Mouse (Mus musculus) forebrain, embryonic 15.5 days (tissue): ENCODE measurements around the gene Zfp180. TPM values are rescaled to one million over a fixed set of nuclear protein-coding genes. Genes with fewer than 3 reads are reported as not detected.
"Not testable (repeated sequence)": the region's sequence is repeated elsewhere in the genome, so short reads cannot be mapped to it uniquely, and the experiment has no call there.

Experiments
- ATAC-seq: fragments of 200-750 bp; cut with Nextera tagmentation; replicated peaks from 2 replicates; pipeline ENCODE4 v1.8.0; 2017; ENCODE audit warnings: mild to moderate bottlenecking, moderate TSS enrichment, moderate library complexity
- H3K27ac ChIP-seq: fragments of 300-500 bp; sonication (generic); replicated peaks from 2 replicates; pipeline ENCODE4 v1.5.1; 2015; ENCODE audit warnings: mild to moderate bottlenecking, inconsistent platforms
- H3K27me3 ChIP-seq: fragments of 300-500 bp; sonication (generic); 2 replicates; pipeline ENCODE4 v1.6.1; 2015; ENCODE audit warnings: inconsistent platforms
- H3K36me3 ChIP-seq: fragments of 300-500 bp; sonication (generic); 2 replicates; pipeline ENCODE4 v1.6.1; 2015; ENCODE audit warnings: mild to moderate bottlenecking, inconsistent platforms
- H3K4me1 ChIP-seq: fragments of 300-500 bp; sonication (generic); 2 replicates; pipeline ENCODE4 v1.6.1; 2015; ENCODE audit warnings: inconsistent platforms
- H3K4me2 ChIP-seq: fragments of 300-500 bp; sonication (generic); replicated peaks from 2 replicates; pipeline ENCODE4 v1.6.1; 2015; ENCODE audit warnings: mild to moderate bottlenecking, inconsistent platforms
- H3K4me3 ChIP-seq: fragments of 300-500 bp; sonication (generic); 2 replicates; pipeline ENCODE4 v1.5.1; 2015; ENCODE audit warnings: mild to moderate bottlenecking, inconsistent platforms
- H3K9ac ChIP-seq: fragments of 300-500 bp; sonication (generic); replicated peaks from 2 replicates; pipeline ENCODE4 v1.6.1; 2015; ENCODE audit warnings: mild to moderate bottlenecking, inconsistent platforms
- H3K9me3 ChIP-seq: fragments of 300-500 bp; sonication (generic); 2 replicates; pipeline ENCODE4 v1.6.1; 2016; ENCODE audit warnings: inconsistent platforms
- WGBS: fragments of 180-500 bp; shearing (Covaris S2); methylation state at CpG from one replicate; pipeline ENCODE4 v1.1.7; 2015; ENCODE audit warnings: mixed read lengths; 5-methylcytosine and 5-hydroxymethylcytosine counted together
- polyA plus RNA-seq: library from polyadenylated mRNA; unstranded; fragments of >200 nt; fragmentation: Nextera tagmentation; extraction: Ambion mirVana; gene quantifications from 2 replicates; pipeline ENCODE4 v1.2.1, GENCODE M21; 2015

Gene Zfp180
- 35.9 and 39.5 TPM in 2 replicates for polyA plus RNA-seq

- peak; percentile 97 for ATAC-seq
- Histone ChIP-seq H3K36me3 (peaks cover 15% of the 10 kb centered on the region), H3K9me3 (no peaks in the 10 kb centered on the region), H3K9ac (peak within 1 kb of the TSS; percentile 70), H3K4me1 (peaks cover 19% of the 10 kb centered on the region), H3K4me3 (peak within 1 kb of the TSS; percentile 72), H3K4me2 (peak within 1 kb of the TSS; percentile 71), H3K27ac (peak within 1 kb of the TSS; percentile 87), H3K27me3 (no peaks in the 10 kb centered on the region)
- WGBS, result 17% methylated on average over 44 of the region's 44 CpGs
Observed at GRCm38 (mm10) chr7:24081634-24082431, at the start of gene Zfp180. Gene Zfp180, plus strand, starts transcription at chr7:24081924.

- 78% methylated on average over 4 of the region's 4 CpGs for WGBS
- Histone ChIP-seq H3K4me2 (no peak within 1 kb of the TSS), H3K4me1 (no peaks in the 10 kb centered on the region), H3K4me3 (no peak within 1 kb of the TSS), H3K9me3 (no peaks in the 10 kb centered on the region), H3K9ac (no peak within 1 kb of the TSS), H3K36me3 (no peaks in the 10 kb centered on the region), H3K27me3 (no peaks in the 10 kb centered on the region), H3K27ac (no peak within 1 kb of the TSS)
- no peak for ATAC-seq
Observed at GRCm38 (mm10) chr7:24052660-24053304, 28.9 kb upstream of the Zfp180 start, which contains the start of gene Vmn1r183. Gene Vmn1r183, plus strand, starts transcription at chr7:24053254.

GRCm38 (mm10) chr7:24074424-24074823, 7.3 kb upstream of the Zfp180 start:
- not testable (repeated sequence) for ATAC-seq, H3K9ac ChIP-seq, H3K4me2 ChIP-seq, H3K36me3 ChIP-seq, H3K27me3 ChIP-seq, H3K4me1 ChIP-seq, H3K9me3 ChIP-seq, H3K4me3 ChIP-seq, H3K27ac ChIP-seq
- 42% methylated on average over 1 of the region's 1 CpGs for WGBS

GRCm38 (mm10) chr7:24082457-24083235, 922 bp downstream of the Zfp180 start:
- Histone ChIP-seq H3K36me3 (peaks cover 23% of the 10 kb centered on the region), H3K4me1 (peaks cover 19% of the 10 kb centered on the region), H3K4me3 (peak overlapping the region; percentile 72), H3K27ac (peak overlapping the region; percentile 87), H3K27me3 (no peaks in the 10 kb centered on the region), H3K9ac (peak overlapping the region; percentile 70), H3K9me3 (no peaks in the 10 kb centered on the region), H3K4me2 (peak overlapping the region; percentile 71)
- ATAC-seq, result peak; percentile 24
- 55% methylated on average over 15 of the region's 15 CpGs for WGBS

- Histone ChIP-seq H3K27ac (no peak overlapping the region), H3K4me2 (no peak overlapping the region), H3K36me3 (peaks cover 40% of the 10 kb centered on the region), H3K4me3 (no peak overlapping the region), H3K4me1 (peaks cover 16% of the 10 kb centered on the region), H3K27me3 (no peaks in the 10 kb centered on the region), H3K9me3 (0 out of 2 replicates have a peak, but pooled peaks cover 7% of the 10 kb centered on the region), H3K9ac (no peak overlapping the region)
- 95% methylated on average over 4 of the region's 4 CpGs for WGBS
- no peak for ATAC-seq
Observed at GRCm38 (mm10) chr7:24086871-24087270, 5.1 kb downstream of the Zfp180 start.

GRCm38 (mm10) chr7:24087485-24088125, 5.9 kb downstream of the Zfp180 start:
- Histone ChIP-seq H3K9me3 (0 out of 2 replicates have a peak, but pooled peaks cover 7% of the 10 kb centered on the region), H3K9ac (no peak overlapping the region), H3K27ac (no peak overlapping the region), H3K4me2 (no peak overlapping the region), H3K4me1 (peaks cover 13% of the 10 kb centered on the region), H3K27me3 (no peaks in the 10 kb centered on the region), H3K36me3 (peaks cover 41% of the 10 kb centered on the region), H3K4me3 (no peak overlapping the region)
- no peak for ATAC-seq
- 95% methylated on average over 12 of the region's 12 CpGs for WGBS

- H3K27ac ChIP-seq, result no peak overlapping the region
- H3K27me3 ChIP-seq, result no peaks in the 10 kb centered on the region
- 97% methylated on average over 9 of the region's 9 CpGs for WGBS
- H3K4me2 ChIP-seq, result no peak overlapping the region
- H3K9me3 ChIP-seq, result peaks cover 83% of the 10 kb centered on the region
- H3K9ac ChIP-seq, result no peak overlapping the region
- no peak for ATAC-seq
- no peak overlapping the region for H3K4me3 ChIP-seq
- H3K36me3 ChIP-seq, result peaks cover 100% of the 10 kb centered on the region
- no peaks in the 10 kb centered on the region for H3K4me1 ChIP-seq
Observed at GRCm38 (mm10) chr7:24104403-24104802, 22.7 kb downstream of the Zfp180 start.

GRCm38 (mm10) chr7:24105144-24105703, 23.5 kb downstream of the Zfp180 start:
- H3K27ac ChIP-seq, result no peak overlapping the region
- no peaks in the 10 kb centered on the region for H3K27me3 ChIP-seq
- no peak overlapping the region for H3K4me3 ChIP-seq
- peaks cover 84% of the 10 kb centered on the region for H3K9me3 ChIP-seq
- WGBS, result 95% methylated on average over 18 of the region's 18 CpGs
- H3K4me1 ChIP-seq, result no peaks in the 10 kb centered on the region
- no peak overlapping the region for H3K9ac ChIP-seq
- no peak for ATAC-seq
- peaks cover 96% of the 10 kb centered on the region for H3K36me3 ChIP-seq
- no peak overlapping the region for H3K4me2 ChIP-seq

GRCm38 (mm10) chr7:24110839-24111238, 29.1 kb downstream of the Zfp180 start:
- no peak for ATAC-seq
- Histone ChIP-seq H3K9ac (no peak overlapping the region), H3K4me2 (no peak overlapping the region), H3K27ac (no peak overlapping the region), H3K9me3 (peaks cover 36% of the 10 kb centered on the region), H3K36me3 (peaks cover 40% of the 10 kb centered on the region), H3K4me3 (no peak overlapping the region), H3K4me1 (peaks cover 7% of the 10 kb centered on the region), H3K27me3 (no peaks in the 10 kb centered on the region)
- 97% methylated on average over 7 of the region's 7 CpGs for WGBS

GRCm38 (mm10) chr7:24111772-24112155, 30.0 kb downstream of the Zfp180 start:
- H3K27ac ChIP-seq, result no peak overlapping the region
- no peaks in the 10 kb centered on the region for H3K27me3 ChIP-seq
- peaks cover 7% of the 10 kb centered on the region for H3K4me1 ChIP-seq
- H3K4me3 ChIP-seq, result peak overlapping the region; percentile 63
- peak overlapping the region; percentile 62 for H3K4me2 ChIP-seq
- peak; percentile 76 for ATAC-seq
- WGBS, result 2% methylated on average over 9 of the region's 9 CpGs
- peak overlapping the region; percentile 40; the same call in 1 of the 2 replicates for H3K9ac ChIP-seq
- peaks cover 27% of the 10 kb centered on the region for H3K9me3 ChIP-seq
- peaks cover 31% of the 10 kb centered on the region for H3K36me3 ChIP-seq

- Histone ChIP-seq H3K9ac (peak within 1 kb of the TSS; percentile 74), H3K4me1 (peaks cover 7% of the 10 kb centered on the region), H3K36me3 (peaks cover 25% of the 10 kb centered on the region), H3K27me3 (no peaks in the 10 kb centered on the region), H3K4me3 (peak within 1 kb of the TSS; percentile 63), H3K9me3 (peaks cover 21% of the 10 kb centered on the region), H3K4me2 (peak within 1 kb of the TSS; percentile 62), H3K27ac (peak within 1 kb of the TSS; percentile 67)
- ATAC-seq, result peak; percentile 98
- WGBS, result 1% methylated on average over 23 of the region's 23 CpGs
Observed at GRCm38 (mm10) chr7:24112156-24112856, 30.6 kb downstream of the Zfp180 start, which contains the start of gene Zfp112. Gene Zfp112, plus strand, starts transcription at chr7:24112314.
